Mouse (Mus musculus) thymus, postnatal 25 days (tissue): ENCODE measurements around the gene Serpinb6e.

Experiments used
- DNase-seq: peaks from one replicate; pipeline ENCODE4 v3.0.0; 2022

Gene Serpinb6e

DNA sequence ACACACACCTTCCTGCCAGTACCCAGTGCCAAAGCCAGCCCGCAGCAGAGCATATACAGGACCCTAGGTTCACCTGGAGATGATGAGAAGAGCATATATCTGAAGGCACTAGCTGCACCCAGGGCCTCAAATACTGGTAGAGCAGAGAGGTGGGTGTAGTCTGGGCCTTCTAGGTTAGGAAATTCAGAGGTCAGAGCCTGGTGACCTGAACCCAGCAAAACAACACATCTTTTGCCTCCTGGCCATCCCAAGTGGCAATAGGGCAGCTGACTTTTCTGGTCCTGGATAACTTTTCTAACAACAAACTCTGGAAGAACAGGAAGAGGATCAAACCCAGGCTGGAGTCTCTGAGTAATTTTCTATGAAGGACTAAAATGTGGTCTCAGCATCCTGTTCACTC, at the start of gene Serpinb6e:
TSS of gene Serpinb6e (minus strand) at position 101 of the 400 bp plus-strand sequence.
- DNase-seq = no peak

DNA sequence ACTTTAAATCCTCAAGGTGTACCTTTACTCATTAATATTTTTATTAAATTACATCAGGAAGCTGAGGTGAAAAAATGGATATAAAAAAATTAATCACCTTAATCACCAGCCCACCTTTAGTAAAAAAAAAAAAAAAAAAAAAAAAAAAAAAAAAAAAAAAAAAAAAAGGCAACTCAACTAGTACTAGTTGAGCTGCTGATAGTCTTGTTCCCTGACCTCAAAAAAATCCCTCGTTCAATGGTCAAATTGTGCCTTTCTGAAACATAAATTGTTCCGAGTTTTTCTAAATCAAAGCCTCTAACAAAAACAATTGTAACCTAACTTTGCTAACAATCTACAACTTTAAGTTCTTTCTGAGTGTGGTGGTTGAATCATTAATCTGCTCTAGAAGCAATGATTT, 12.5 kb downstream of the Serpinb6e start:
- DNase-seq = no peak

DNA sequence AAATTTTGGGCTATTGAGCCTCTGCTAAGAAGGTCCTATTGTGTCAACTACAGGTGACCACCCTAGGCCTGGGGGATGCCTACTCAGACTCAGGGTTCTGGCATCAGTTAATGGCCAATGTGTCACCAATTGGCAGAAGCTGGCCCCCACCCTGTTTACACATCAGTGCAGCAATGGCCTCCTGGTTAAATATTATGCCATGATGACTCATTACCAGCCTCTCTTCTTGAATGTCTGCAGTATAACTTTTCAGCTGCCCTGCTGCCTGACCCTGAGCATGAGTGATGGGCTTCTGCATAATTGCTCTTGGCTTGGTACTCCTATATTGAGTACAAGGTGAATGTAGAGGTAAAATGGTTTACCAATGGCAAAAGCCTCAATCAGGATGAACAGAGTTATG, 19.8 kb downstream of the Serpinb6e start:
- no peak for DNase-seq

DNA sequence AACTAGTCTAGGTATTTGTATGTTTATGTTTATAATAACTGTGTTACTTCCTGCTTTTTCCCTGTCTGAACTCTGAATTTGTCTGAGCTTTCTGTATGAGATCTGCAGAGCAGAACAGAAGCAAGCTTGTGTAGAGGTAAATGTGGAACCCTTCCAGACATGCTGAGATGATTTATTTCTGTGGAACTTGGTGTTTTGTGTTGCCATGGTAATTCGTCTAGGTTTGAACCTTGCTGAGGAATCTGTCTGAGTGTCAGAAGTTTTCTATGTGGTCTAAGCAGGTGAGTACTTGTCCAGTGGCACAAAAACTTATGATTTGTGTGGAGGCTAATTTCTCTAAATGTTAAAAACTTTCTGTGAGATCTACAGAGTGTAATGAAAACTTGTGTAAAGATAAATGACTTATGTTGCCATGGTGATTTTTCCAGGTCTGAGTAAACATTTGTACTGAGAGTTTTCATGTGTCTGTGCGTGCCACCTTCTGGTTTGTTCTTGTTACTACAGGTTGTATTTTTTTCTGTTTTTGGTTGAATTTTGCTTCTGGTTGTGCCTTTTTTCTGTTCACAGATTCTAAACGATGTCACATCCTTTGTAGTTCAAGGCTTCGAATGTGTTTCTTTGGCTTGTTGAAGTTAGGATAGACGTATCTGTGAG, 21.6 kb downstream of the Serpinb6e start:
- no peak for DNase-seq
